Mouse (Mus musculus): ENCODE results near the gene Drd4.
A peak's percentile ranks its signal among the peaks of the same experiment; 100 is the strongest.
"Not testable (repeated sequence)": the region's sequence is repeated elsewhere in the genome, so short reads cannot be mapped to it uniquely, and the experiment has no call there.

Drd4 gene

DNA sequence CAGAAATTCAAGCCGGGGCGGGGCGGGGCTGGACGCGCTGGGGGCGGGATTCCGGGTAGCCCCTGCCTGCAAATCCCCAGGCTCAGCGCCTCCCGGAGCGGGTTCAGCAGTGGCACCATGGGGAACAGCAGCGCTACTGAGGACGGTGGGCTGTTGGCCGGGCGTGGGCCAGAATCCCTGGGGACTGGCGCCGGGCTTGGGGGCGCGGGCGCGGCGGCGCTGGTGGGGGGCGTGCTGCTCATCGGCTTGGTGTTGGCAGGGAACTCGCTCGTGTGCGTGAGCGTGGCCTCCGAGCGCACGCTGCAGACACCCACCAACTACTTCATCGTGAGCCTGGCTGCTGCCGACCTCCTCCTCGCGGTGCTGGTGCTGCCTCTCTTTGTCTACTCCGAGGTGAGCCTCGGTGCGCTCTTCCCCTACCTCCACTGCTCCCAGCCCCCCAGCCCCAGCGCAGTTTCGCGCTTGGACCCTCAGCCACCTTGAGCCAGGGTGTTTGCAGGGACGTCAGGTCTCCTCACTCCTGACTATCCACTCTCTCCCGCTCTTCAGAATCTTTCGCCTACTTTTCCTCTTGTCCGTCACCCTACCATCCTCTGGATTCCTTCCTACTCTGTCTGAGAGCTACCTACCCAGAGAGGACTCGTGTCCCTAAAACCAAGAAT, at the start of gene Drd4:
Gene Drd4 (plus strand): TSS at position 86 of the 662 bp plus-strand sequence.
- DNase-seq, result no peak

DNA sequence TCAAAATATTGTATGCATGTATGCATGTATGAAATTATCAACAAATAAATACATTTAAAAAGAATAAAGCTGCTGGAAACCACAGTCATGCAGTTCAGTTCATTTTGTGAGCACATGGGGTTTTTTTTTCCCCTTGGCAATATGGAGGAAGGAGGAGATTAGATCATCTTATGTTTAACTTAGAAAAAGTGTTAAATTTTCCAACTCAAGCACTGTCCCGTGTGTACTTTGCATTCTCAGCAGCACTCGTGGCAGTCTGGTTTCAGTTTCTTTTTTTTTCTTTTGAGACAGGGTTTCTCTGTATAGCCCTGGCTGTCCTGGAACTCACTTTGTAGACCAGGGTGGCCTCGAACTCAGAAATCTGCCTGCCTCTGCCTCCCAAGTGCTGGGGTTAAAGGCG, 41.3 kb upstream of the Drd4 start:
- not testable (repeated sequence) for DNase-seq

- no peak for DNase-seq
Observed at GRCm38 (mm10) chr7:141256159-141256558, 35.6 kb upstream of the Drd4 start.

DNA sequence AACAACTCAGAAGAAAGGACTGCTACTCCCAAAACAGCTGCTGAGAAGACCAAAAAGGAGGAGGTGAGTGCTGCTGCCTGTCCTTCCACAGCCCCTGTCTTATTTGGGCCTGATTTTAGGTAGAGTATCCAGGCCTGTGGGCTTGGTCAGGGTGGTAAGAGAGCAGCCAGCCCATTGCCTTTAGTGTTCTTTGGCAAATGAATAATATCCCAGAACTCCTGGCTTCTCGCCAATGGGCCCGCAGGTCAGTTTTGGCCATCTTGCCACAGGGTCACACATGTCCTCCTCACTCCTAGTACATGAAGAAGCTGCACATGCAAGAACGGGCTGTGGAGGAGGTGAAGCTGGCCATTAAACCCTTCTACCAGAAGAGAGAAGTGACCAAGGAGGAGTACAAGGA, 30.3 kb upstream of the Drd4 start:
- peak; percentile 87 for DNase-seq

- DNase-seq, result peak; percentile 92
Observed at GRCm38 (mm10) chr7:141263640-141264039, 28.2 kb upstream of the Drd4 start.

DNA sequence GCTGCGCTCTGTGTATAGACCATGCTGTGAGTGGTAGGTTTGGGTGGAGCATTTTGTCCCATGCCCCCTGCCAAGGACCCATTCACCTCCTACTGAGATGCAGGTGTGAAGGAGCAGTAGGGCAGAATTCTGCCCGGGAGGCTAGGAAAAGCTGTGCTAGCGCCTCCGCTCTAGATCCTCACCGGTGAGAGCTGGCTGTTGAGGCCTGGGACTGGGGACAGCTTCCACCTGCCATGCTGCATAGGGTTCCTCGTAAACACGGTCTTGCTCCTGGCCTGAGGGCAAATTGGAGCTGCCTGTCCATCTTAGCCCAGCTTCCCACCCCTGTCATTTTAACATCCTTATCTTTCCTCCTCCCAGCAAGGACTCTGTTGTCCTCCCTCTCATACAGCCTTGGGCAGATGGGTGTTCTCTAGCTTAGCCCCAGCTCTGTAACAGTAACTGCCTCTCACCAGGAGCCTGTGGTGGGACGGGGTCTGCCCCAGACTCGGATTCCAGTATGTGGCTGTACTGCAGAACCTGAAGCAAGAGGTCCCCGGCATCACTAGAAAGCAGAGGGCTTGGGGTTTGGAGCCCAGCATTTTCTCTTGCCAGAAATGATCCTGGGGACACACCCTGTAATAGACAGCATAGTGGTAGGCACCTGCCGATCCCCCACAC, 27.6 kb upstream of the Drd4 start:
- peak; percentile 89 for DNase-seq

- peak; percentile 95 for DNase-seq
Observed at GRCm38 (mm10) chr7:141264761-141265410, 26.9 kb upstream of the Drd4 start.

GRCm38 (mm10) chr7:141265411-141265738, 26.4 kb upstream of the Drd4 start:
- DNase-seq, result no peak

- DNase-seq, result peak; percentile 98
Observed at GRCm38 (mm10) chr7:141265739-141266561, 25.9 kb upstream of the Drd4 start, which contains the start of gene Irf7. Gene Irf7 (minus strand): TSS chr7:141266481.

- DNase-seq, result peak; percentile 95
Observed at GRCm38 (mm10) chr7:141268466-141269272, 23.1 kb upstream of the Drd4 start.

DNA sequence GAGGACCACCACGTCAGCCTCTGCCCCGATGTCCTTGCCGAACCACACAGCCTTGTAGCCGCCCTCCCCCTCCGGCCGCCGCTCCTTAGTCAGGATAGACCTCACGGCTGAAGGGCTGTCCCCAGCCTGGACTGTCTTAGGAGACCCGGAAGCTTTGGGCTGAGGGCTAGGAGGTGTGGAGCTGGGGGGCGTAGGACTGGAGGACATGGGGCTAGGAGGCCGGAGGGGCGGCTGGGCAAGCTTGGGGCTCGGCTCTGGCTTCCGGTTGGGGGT, 22.6 kb upstream of the Drd4 start:
- DNase-seq, result peak; percentile 92

GRCm38 (mm10) chr7:141270631-141271030, 21.2 kb upstream of the Drd4 start:
- no peak for DNase-seq

DNA sequence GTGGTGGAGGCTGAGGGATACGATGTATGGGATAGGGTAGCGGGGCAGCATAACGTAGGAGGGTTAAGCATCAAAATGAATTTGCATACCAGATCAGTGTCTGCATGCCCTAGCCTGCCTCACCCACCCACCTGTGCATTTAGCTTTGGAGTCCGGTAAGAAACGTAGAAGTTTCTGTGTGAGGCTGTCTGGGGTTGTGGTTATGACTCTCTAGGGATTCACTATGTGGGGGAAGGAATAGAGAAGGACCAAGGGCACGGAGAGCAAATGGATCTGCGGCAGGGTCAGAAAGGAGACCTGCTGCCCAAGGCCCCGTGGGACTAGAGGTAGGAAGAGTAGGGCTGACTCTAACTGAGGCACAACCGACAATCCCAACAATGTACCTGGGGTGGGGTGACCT, 16.4 kb upstream of the Drd4 start:
- DNase-seq, result no peak

DNA sequence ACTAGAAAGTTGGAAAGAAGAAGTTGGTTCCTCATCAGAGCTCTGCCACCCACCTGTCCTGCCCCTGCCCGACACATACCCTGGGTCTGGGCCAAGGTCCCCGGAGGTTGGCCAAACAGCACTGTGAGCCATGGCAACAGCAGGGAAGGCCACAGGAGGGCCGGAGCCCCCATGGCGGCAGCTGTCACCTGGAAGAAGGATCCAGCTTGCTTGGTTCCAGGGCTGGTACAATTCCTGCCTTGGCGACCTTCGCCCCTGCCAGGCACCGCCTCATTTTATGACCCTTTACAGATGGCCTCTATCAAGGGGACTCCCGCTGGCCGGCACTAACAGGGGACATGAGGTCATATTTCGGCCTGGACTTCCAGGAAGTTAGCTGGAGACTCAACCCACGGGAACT, 15.3 kb upstream of the Drd4 start, which contains the start of gene Cdhr5:
Gene Cdhr5 (minus strand): TSS at position 241 of the 400 bp plus-strand sequence.
- peak; percentile 88 for DNase-seq

GRCm38 (mm10) chr7:141277701-141278678, 13.8 kb upstream of the Drd4 start:
- DNase-seq, result peak; percentile 88

GRCm38 (mm10) chr7:141278766-141279590, 12.8 kb upstream of the Drd4 start, which contains the start of gene Sct:
Gene Sct (minus strand): TSS chr7:141279133.
- peak; percentile 83 for DNase-seq

DNA sequence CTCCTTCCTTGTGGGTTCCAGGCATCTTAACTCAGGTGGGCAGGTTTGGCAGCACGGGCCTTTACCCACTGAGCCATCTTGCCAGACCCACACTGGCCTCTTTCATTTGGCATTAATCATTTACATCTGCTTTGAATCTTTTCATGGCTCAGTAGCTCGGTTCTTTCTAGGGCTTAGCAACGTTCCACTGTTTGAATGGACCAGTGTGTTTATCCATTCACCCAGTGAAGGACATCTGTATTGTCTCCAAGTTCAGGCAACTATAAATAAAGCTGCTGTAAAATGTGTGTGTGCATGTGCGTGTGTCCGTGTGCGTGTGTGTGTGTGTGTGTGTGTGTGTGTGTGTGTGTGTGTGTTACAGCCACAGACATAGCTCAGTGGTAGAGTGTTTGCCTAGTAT, 10.4 kb upstream of the Drd4 start:
- no peak for DNase-seq

- no peak for DNase-seq
Observed at GRCm38 (mm10) chr7:141282756-141283155, 9.1 kb upstream of the Drd4 start.

GRCm38 (mm10) chr7:141288042-141288441, 3.8 kb upstream of the Drd4 start:
- no peak for DNase-seq

All from heart, adult 11 months (tissue).